Mouse (Mus musculus): ENCODE measurements around the gene Ncapg2.

Gene Ncapg2

GRCm38 (mm10) chr12:116405045-116405835 is at the start of gene Ncapg2:
Gene Ncapg2 (plus strand): TSS chr12:116405402.
- peak; percentile 99 for DNase-seq (ENCODE audit: low read depth, low spot score)

GRCm38 (mm10) chr12:116362091-116362490 is 43.1 kb upstream of the Ncapg2 start:
- DNase-seq (ENCODE audit: low read depth, low spot score), result no peak

DNA sequence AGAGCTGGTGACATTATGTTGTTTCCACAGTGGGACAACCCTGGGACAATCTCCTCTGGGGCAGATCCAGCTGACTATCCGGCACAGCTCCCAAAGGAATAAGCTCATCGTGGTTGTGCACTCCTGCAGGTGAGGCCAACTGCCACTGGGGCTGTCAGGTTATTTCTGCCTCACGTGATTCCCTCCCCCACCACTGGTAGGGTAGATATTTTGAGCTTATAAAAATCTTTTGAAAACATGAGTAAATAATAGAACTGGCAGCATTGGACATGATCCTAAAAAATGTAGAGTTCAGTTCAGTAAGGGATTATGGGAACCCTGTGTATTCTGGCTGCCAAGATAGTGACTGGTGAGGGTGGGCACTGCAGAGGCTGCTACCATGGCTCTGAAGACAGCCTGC is 38.3 kb upstream of the Ncapg2 start:
- DNase-seq (ENCODE audit: low read depth, low spot score), result no peak

DNA sequence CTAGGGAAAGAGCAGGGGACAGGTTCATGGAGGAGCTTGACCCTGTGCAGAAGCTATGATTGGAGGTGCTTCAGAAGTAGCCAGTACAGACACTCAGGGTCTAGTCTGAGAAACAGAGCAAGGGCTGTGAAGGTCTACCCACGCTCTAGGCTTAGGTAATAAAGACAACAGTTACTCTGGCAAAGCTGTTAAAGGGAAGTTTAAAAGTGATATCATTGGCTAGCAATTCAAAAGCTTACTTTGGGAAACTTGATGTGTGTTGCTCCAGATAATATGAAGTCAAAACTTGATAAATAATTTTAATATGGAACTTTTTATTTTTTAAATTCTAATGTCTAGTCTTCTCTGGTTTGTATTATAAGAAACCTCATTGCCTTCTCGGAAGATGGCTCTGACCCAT is 37.9 kb upstream of the Ncapg2 start:
- DNase-seq (ENCODE audit: low read depth, low spot score), result no peak

DNA sequence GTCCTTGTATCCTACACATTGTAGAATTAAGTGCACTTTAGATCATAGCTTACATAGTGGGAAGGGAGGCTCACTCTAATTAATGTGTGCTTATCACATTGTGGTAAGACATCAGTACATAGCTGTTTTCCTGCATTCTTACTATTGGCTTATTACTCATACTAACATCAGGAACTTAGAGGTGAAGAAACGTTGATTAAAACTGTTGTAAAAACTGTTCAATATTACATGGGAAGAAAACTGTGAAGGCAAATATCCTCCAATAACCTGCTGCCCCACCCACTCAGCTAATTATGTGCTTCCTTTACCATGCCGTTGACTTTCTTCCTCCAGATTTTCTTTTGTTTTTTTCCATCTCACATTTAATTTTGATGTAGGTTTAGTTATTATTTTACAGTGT is 36.3 kb upstream of the Ncapg2 start:
- DNase-seq (ENCODE audit: low read depth, low spot score), result no peak

DNA sequence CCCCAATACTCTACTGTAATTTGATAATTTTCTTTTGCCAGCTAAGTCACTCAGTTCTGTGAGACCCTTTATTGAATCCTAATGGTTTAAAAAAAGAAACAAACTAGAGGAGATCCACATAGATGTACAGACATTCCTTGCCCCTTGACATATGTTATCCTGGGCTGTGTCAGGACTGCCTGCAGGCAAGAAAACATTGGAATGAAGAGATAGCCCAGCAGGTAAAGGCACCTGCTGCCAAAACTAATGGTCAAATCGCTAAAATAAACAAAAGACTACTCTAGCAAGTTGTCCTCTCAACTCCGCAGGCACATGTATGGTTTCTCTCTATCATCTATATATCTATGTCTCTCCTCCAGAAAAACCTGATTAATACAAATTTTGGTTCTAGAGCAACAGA is 22.1 kb upstream of the Ncapg2 start:
- no peak for DNase-seq (ENCODE audit: low read depth, low spot score)

DNA sequence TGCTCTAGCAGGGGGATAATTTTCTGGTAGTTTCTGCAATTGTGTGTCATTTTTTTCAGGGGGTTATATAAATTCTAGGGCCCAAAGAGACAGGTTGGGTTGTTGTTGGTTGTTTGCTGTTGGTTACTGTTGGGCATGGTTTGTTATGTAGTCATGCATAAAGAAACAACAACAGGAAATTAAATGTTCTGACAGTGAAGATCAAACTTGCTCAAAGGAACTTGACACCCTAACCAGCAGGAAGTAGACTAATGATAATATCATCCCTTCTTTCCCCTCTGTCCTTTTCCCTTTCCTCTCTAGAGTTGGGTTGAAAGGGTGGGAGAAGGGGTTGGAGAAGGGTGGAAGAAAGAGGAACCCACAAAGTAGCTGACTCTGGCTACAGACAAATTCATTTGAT is 21.2 kb upstream of the Ncapg2 start:
- no peak for DNase-seq (ENCODE audit: low read depth, low spot score)

GRCm38 (mm10) chr12:116386802-116387201 is 18.4 kb upstream of the Ncapg2 start:
- no peak for DNase-seq (ENCODE audit: low read depth, low spot score)

GRCm38 (mm10) chr12:116389868-116390267 is 15.3 kb upstream of the Ncapg2 start:
- no peak for DNase-seq (ENCODE audit: low read depth, low spot score)

DNA sequence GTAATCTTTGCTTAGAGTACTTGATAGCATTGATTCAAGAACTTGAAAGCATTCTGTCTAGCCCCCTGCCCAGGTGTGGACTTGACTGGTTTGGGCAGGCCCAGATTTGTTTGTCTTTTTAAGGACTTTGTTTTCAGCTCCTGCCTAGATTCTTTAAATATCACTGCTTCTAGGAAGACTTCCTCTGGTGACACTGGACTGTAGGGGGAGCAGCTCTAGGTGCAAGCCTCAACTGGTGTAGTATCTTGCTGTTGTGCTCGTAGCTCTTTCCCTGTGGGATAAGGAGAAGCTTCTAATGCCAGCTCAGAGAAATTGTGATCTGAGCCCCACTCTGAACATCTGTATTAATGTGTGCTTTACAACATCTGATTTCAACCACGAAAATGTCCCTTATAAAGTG is 10.9 kb upstream of the Ncapg2 start:
- DNase-seq (ENCODE audit: low read depth, low spot score), result no peak

DNA sequence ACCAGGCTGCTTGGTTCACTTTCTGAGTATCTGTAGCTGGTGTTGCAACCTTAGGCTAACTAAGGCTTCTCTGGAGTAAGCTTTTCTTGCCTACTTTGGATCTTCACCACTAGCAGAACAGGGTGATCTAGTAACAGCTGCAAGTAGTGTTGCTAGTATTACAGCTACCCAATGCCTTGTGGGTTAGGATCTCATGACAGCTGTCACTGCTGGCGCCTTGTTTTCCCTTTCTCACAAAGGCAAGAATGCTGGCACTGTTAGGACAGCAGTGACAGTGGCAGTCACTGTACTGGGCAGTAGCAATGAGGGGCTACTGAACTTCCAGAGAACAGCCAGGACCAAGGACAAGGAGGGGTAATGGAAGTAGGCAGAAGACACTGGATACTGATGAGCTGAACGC is 9.9 kb upstream of the Ncapg2 start:
- no peak for DNase-seq (ENCODE audit: low read depth, low spot score)

GRCm38 (mm10) chr12:116396072-116396695 is 9.0 kb upstream of the Ncapg2 start:
- DNase-seq (ENCODE audit: low read depth, low spot score), result no peak

DNA sequence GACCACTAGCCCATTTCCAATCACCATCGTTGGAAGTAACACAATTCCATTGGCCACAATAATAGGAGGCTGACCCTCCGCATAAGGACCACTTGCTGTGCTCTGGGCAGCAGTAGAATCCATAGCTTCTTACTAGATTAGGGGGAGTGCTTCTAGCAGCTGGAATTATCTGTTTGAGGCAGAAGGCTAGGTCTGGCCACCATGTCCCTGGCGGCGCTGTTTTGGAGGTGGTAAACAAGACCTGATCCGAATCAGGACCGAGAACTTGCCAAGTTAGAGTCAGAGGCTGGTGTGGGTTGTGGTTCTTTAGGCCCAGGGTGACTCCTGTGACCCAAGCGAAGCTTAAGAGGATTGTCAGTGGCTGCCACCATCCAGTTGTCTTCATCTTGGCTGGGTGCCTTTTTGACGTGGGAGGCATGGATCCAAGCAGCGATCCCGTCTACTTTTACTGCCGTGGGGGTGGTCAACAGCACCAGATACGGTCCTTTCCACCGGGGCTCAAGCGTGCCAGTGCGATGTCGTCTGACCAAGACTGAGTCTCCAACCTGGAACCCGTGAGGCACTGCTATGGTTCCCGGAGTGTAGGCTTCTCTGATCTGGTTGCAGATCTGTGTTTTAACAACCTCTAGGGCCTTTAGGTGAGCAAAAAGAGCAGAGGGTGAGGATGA is 1.1 kb upstream of the Ncapg2 start:
- no peak for DNase-seq (ENCODE audit: low read depth, low spot score)

- peak; percentile 16 for DNase-seq (ENCODE audit: low read depth, low spot score)
Observed at GRCm38 (mm10) chr12:116405836-116406155, 594 bp downstream of the Ncapg2 start.

- no peak for DNase-seq (ENCODE audit: low read depth, low spot score)
Observed at GRCm38 (mm10) chr12:116407883-116408282, 2.7 kb downstream of the Ncapg2 start.

DNA sequence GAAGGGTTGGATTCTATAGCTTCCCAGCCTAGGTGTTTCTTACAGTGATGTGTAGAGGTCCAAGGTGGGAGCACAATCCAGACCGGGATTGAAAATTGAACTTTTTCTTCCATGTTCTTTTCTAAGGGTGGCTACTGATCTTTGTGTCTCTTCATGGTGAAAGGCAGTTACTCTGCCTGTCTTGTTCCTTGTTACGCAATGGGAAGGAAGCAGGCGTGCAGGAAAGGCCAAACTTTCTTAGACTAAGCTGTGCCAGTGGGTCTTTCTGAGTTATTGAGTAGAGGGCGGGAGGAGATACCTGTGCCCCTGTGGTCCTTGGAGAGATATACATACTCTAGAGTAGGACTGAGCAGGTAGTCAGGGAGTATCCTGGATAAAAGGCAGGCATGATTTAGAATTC is 9.7 kb downstream of the Ncapg2 start:
- no peak for DNase-seq (ENCODE audit: low read depth, low spot score)

GRCm38 (mm10) chr12:116416514-116416913 is 11.3 kb downstream of the Ncapg2 start:
- no peak for DNase-seq (ENCODE audit: low read depth, low spot score)

DNA sequence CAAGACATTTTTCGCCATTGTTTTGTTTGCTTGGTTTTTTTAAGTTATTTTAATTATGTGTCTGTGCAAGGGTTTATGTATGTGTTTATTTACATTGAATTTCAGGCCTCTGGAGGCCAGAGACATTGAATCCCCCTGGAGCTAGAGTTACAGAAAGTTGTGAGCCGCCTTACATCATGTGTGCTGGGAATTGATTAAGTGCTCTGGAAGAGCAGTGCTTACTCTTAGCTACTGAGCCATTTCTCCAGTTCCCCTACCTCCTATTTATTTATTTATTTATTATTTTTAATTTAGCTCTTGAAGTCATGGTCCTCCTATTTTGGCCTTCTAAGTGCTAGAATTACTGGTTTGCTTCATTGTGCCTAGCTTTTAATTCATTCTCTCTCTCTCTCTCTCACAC is 16.5 kb downstream of the Ncapg2 start:
- no peak for DNase-seq (ENCODE audit: low read depth, low spot score)

GRCm38 (mm10) chr12:116425392-116425791 is 20.2 kb downstream of the Ncapg2 start:
- no peak for DNase-seq (ENCODE audit: low read depth, low spot score)

GRCm38 (mm10) chr12:116433742-116434141 is 28.5 kb downstream of the Ncapg2 start:
- no peak for DNase-seq (ENCODE audit: low read depth, low spot score)

GRCm38 (mm10) chr12:116435232-116435631 is 30.0 kb downstream of the Ncapg2 start:
- no peak for DNase-seq (ENCODE audit: low read depth, low spot score)

GRCm38 (mm10) chr12:116436125-116436524 is 30.9 kb downstream of the Ncapg2 start:
- no peak for DNase-seq (ENCODE audit: low read depth, low spot score)

GRCm38 (mm10) chr12:116438591-116438990 is 33.4 kb downstream of the Ncapg2 start:
- no peak for DNase-seq (ENCODE audit: low read depth, low spot score)
